Mouse (Mus musculus) olfactory bulb, adult 2 months (tissue): Measurements from ENCODE around the gene Asphd2. TPM values are rescaled to one million over a fixed set of nuclear protein-coding genes. Genes with fewer than 3 reads are reported as not detected.

Experiments
- H3K27ac ChIP-seq: fragments of 200-500 bp; 2 replicates; pipeline ENCODE4 v1.5.1; 2012; ENCODE audit warnings: low read depth, low read length; ENCODE audit not compliant: insufficient read depth
- H3K4me1 ChIP-seq: fragments of 200-500 bp; 2 replicates; pipeline ENCODE4 v1.6.1; 2012; ENCODE audit warnings: low read length; ENCODE audit not compliant: control insufficient read depth, insufficient read depth
- H3K4me3 ChIP-seq: fragments of 200-500 bp; 2 replicates; pipeline ENCODE4 v1.5.1; 2012; ENCODE audit warnings: mild to moderate bottlenecking, low read depth, low read length, moderate library complexity; ENCODE audit not compliant: insufficient read depth
- CTCF ChIP-seq: fragments of 200-500 bp; IDR thresholded peaks from 2 replicates; pipeline ENCODE4 v1.5.1; 2012; ENCODE audit warnings: low read depth, mild to moderate bottlenecking, low read length, moderate library complexity; ENCODE audit not compliant: insufficient read depth
- POLR2A ChIP-seq: fragments of 200-500 bp; IDR thresholded peaks from 2 replicates; pipeline ENCODE4 v1.6.1; 2012; ENCODE audit warnings: mild to moderate bottlenecking, low read depth, low read length, moderate library complexity; ENCODE audit not compliant: insufficient read depth
- WGBS: fragments of 180-500 bp; shearing (Covaris S2); methylation state at CpG from one replicate; pipeline ENCODE4 v1.1.7; 2018; 5-methylcytosine and 5-hydroxymethylcytosine counted together
- polyA plus RNA-seq: library from polyadenylated mRNA; stranded (reverse); fragments of >200 nt; gene quantifications from 2 replicates; pipeline ENCODE4 v1.2.4, GENCODE M21; 2012; ENCODE audit warnings: low replicate concordance; ENCODE audit not compliant: missing spikeins, insufficient read depth, insufficient read length

The Asphd2 gene
- polyA plus RNA-seq, 1 experiment = not detected

DNA sequence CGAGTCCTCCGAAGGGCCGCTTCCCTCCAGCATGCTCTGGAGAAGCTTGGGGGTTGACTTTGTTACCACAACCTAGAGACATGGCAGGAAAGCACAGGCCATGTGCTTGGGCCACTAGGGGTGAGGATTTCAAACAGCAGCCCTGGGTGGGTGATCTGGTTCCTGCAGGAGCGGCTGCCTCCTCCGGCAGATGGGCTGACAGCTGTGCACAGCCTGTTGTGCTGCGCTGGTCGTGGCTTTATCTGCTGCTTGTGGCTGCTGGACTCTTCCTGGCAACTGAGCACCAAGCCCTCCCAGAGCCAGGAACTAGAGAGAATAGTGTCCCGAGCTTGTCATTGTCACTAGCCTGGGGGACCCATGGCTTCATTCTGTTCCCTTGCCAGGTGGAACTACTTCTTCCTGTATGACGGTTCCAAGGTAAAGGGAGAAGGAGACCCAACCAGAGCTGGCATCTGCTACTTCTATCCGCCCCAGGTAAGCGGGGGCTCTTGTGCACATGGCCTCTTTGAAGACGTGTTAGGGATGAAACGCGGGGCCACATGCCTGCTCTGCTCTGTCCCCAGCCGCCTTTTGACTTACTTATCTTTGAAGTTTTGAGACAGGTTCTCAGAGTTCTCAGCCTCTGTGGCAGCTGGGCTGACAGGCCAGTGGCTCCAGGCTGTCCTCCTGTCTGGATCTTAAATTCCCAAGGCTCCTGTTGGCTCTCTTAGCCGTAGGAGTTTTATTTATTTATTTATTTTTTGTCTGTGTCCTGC lies 48.3 kb downstream of the Asphd2 start:
- no peak for TF ChIP-seq POLR2A
- no peak for TF ChIP-seq CTCF
- no peak overlapping the region for H3K4me3 ChIP-seq
- H3K4me1 ChIP-seq = peaks cover 15% of the 10 kb centered on the region
- 87% methylated on average over 16 of the region's 16 CpGs for WGBS
- no peak overlapping the region for H3K27ac ChIP-seq

DNA sequence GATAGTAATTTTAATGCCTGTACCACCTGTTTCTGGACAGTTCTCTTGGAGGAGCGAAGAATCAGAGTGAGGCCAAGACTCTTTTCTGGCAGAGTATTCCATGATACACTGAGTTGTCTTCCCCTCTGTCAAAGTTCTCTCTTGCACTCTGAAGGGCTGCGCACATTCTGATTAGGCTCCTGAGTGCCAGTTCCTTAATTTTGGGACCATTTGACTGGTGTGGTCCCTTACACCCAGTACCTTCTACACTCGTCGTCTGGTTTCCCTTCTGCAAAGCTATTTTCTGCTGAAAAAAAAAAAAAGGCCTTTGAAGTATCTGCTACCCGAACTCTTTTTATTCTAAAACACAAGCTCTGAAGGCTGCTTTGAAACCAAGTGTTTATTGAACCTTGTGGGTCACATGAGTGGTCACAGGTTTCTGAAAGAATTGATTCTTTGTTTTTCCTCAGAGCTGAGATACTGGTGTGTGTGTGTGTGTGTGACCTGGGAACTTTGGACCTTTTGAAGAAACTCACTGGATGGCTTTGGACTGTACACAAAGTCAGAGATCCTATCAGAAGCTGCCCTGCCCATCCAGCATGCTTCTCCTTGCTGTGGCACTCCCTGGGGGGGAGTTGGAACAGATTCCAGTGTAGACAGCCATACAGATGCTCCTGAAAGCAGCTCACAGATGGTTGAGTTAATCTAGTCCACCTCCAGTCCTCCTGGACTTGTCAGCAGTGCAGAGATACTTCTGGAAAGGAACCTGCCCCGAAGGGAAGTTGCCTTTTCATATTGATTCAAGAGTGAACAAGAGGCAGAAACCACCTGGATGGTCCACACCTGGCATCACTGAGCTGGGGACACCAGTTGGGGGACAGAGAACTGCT lies 50.3 kb downstream of the Asphd2 start:
- peaks cover 17% of the 10 kb centered on the region for H3K4me1 ChIP-seq
- TF ChIP-seq CTCF = no peak
- TF ChIP-seq POLR2A = no peak
- no peak overlapping the region for H3K27ac ChIP-seq
- WGBS = 57% methylated on average over 6 of the region's 6 CpGs
- no peak overlapping the region for H3K4me3 ChIP-seq

DNA sequence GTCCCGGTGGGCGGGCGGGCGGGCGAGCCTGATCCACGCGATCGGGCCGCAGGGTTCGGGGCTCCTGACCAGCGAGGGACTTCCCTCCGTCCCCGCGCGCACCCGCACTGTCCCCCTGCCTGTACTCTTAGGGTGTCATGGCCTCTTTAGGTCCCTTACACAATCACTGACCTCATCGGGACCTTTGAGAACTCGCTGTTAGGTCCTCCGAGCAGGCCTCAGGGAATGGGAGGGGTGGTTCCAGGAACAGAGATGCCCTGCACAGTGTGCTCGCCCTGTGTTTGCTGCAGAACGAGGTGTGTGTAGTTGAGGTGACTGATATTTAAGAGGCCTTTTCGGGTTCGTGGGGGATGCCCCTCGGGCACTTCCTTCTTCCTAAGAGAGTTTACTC lies 51.5 kb downstream of the Asphd2 start:
- under 1% methylated on average over 24 of the region's 24 CpGs for WGBS
- no peak for TF ChIP-seq POLR2A
- TF ChIP-seq CTCF = no peak
- H3K4me1 ChIP-seq = peaks cover 17% of the 10 kb centered on the region
- peak overlapping the region; percentile 72 for H3K4me3 ChIP-seq
- no peak overlapping the region; the same call in 1 of the 2 replicates for H3K27ac ChIP-seq

DNA sequence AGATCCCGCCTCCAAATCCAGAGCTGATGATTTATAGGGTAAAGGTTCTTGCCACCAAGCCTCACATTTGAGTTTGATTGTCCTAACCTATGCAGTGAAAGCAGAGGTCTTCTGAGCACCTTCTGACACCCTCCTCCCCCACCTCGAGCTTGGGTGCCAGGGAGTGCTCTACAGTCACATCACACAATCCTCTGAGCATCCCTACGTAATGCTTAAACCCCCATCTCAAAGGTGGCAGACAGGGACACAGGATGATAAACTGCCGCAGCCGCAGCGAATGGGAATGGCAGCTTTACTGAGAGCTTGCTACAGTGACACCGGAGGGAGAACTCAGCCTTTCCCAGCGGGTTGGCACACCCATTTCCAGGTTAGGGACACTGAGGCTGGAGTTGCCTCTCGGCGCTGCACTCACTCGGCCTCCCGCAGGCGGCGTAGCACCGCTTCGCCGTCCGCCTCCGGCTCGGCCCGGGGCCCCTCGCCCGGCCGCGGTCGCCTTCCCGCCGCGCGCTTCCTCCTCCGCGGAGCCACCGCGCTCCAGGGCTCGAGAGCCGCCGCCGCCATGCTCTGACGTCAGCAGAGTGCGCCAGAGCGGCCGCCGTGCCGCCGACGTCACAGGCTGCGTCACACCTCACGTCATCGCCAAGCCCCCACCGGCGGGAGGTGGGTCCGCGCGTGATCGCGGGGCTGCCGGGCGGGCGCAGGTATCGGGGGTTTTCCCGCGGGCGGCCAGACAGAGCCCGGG lies 52.0 kb downstream of the Asphd2 start, which contains the start of the genes Srrd and Hps4:
Gene Srrd, minus strand, starts transcription at position 578 of the 742 bp plus-strand sequence.
Gene Hps4, plus strand, starts transcription at position 621 of the 742 bp plus-strand sequence.
- no peak for TF ChIP-seq CTCF
- TF ChIP-seq POLR2A = peak; percentile 87
- H3K27ac ChIP-seq = no peak within 1 kb of the TSS; the same call in none of the 2 replicates
- 2% methylated on average over 59 of the region's 64 CpGs for WGBS

DNA sequence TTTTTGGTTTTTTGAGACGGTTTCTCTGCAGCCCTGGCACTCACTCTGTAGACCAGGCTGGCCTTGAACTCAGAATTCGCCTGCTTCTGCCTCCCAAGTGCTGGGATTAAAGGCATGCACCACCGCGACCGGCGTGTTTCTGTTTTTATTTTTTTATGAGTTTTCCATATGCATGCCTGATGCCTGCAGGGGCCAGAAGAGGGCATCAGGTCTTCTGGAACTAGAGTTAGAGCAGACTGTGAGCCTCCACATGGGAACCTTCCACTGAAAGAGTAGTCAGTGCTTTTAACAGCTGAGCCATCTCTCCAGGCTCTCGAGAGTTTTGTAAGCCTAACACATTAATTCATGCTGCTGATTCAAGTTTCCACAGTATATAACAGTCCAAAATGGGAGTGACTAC lies 55.5 kb downstream of the Asphd2 start:
- H3K4me1 ChIP-seq = 0 out of 2 replicates have a peak, but pooled peaks cover 2% of the 10 kb centered on the region
- WGBS = 48% methylated on average over 7 of the region's 7 CpGs
- TF ChIP-seq CTCF = no peak

More for the DNA sequence above, 52.0 kb downstream of the Asphd2 start, which contains the start of the genes Srrd and Hps4:
- peak within 1 kb of the TSS; percentile 72 for H3K4me3 ChIP-seq
- H3K4me1 ChIP-seq = peaks cover 17% of the 10 kb centered on the region

DNA sequence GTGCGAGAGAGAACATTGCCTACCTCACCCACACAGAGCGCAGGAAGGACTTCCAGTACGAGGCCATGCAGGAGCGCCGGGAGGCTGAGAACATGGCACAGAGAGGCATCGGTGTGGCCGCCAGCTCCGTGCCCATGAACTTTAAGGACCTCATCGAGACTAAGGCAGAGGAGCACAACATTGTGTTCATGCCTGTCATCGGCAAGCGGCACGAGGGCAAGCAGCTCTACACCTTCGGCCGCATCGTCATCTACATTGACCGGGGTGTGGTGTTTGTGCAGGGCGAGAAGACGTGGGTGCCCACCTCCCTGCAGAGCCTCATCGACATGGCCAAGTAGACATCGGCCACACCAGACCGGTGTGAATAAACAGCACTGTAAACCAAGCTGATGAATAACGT lies 57.7 kb downstream of the Asphd2 start:
- 93% methylated on average over 22 of the region's 22 CpGs for WGBS
- no peak overlapping the region for H3K27ac ChIP-seq
- TF ChIP-seq CTCF (no peak), POLR2A (no peak)
- H3K4me1 ChIP-seq = 0 out of 2 replicates have a peak, but pooled peaks cover 2% of the 10 kb centered on the region
- no peak overlapping the region for H3K4me3 ChIP-seq

More for the DNA sequence above, 55.5 kb downstream of the Asphd2 start:
- H3K27ac ChIP-seq = no peak overlapping the region
- no peak overlapping the region for H3K4me3 ChIP-seq

DNA sequence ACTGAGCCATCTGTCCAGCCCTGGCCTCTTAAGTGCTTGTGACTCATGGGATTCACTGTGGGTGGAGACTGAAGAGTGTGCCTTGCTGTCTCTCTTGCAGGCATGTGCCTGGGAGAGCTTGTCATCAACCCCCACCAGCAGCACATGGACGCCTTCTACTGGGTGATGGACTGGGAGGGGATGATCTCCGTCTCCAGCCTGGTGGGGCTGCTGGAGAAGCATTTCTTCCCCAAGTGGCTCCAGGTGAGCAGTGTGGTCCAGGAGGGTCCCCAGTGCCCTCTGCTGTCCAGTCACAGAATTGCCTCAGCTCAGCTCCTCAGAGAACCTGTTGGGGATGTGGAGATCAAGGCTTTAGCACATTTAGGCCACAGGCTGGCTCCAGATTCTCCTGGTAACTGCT lies 59.2 kb downstream of the Asphd2 start:
- Histone ChIP-seq H3K27ac (no peak overlapping the region), H3K4me3 (no peak overlapping the region), H3K4me1 (no peaks in the 10 kb centered on the region)
- WGBS = 21% methylated on average over 2 of the region's 2 CpGs
- TF ChIP-seq CTCF (0 out of 2 replicates have a peak, but pooled peaks have one; percentile 39), POLR2A (no peak)

Other genes starting within 250 kb of the Asphd2 start
- not detected in 2 replicates for gene Cryba4, start 142.3 kb downstream of the Asphd2 start, polyA plus RNA-seq
- gene Crybb1, start 139.1 kb downstream of the Asphd2 start, polyA plus RNA-seq = not detected in 2 replicates
- gene Tpst2, start 118.2 kb downstream of the Asphd2 start, polyA plus RNA-seq = not detected in 2 replicates
- not detected in 2 replicates for gene Tfip11, start 68.5 kb downstream of the Asphd2 start, polyA plus RNA-seq
- gene Srrd, start 51.8 kb downstream of the Asphd2 start, polyA plus RNA-seq = not detected in 2 replicates
- not detected in 2 replicates for gene Hps4, start 51.8 kb downstream of the Asphd2 start, polyA plus RNA-seq
- gene Gm6583, start 38.8 kb downstream of the Asphd2 start, polyA plus RNA-seq = not detected in 2 replicates
- gene Gm6588, start 54.6 kb upstream of the Asphd2 start, polyA plus RNA-seq = not detected in 2 replicates
- 99.7 TPM in 1 of 2 replicates, not detected in the other for gene Sez6l, start 182.3 kb upstream of the Asphd2 start, polyA plus RNA-seq